In genomic region chr5:120134000-120134399, GRCm38 (mm10) we compare ENCODE assay signal across 8 mouse cellular contexts. TPM values are rescaled to one million over a fixed set of nuclear protein-coding genes. Genes with fewer than 3 reads are reported as not detected.
DNase-seq lines count a peak whose midpoint lies in the region; ATAC-seq and TF ChIP-seq lines count a peak whose summit lies in the region.

No protein-coding gene starts in this region.

- 33% methylated on average over 6 of the region's 6 CpGs for WGBS in heart, embryonic 10.5 days
- WGBS in forebrain, embryonic 14.5 days = 39% methylated on average over 6 of the region's 6 CpGs
- WGBS in stomach, postnatal 0 days = 47% methylated on average over 6 of the region's 6 CpGs

- H3K4me3 ChIP-seq in heart, embryonic 10.5 days = no peak overlapping the region
- H3K4me3 ChIP-seq in forebrain, embryonic 14.5 days (ENCODE audit: low read depth, low read length) = no peak overlapping the region
- no peak overlapping the region for H3K4me3 ChIP-seq in stomach, postnatal 0 days (ENCODE audit: low read depth, low read length)

- 0 out of 2 replicates have a peak overlapping the region, but pooled peaks have one; percentile 13 for H3K27ac ChIP-seq in heart, embryonic 10.5 days
- H3K27ac ChIP-seq in forebrain, embryonic 14.5 days (ENCODE audit: low read depth, low read length) = no peak overlapping the region
- H3K27ac ChIP-seq in stomach, postnatal 0 days (replicated peaks) = no peak overlapping the region

- H3K9ac ChIP-seq in forebrain, embryonic 14.5 days (ENCODE audit: low read length) = no peak overlapping the region
- H3K9ac ChIP-seq in stomach, postnatal 0 days (ENCODE audit: low read length) = no peak overlapping the region

- no peak for ATAC-seq in forebrain, embryonic 14.5 days
- ATAC-seq in stomach, postnatal 0 days (ENCODE audit: low FRiP score, low TSS enrichment) = no peak; the same call in 1 of the 2 replicates

- peaks cover 58% of the 10 kb centered on the region for H3K4me1 ChIP-seq in heart, embryonic 10.5 days
- no peaks in the 10 kb centered on the region for H3K4me1 ChIP-seq in forebrain, embryonic 14.5 days (ENCODE audit: control insufficient read depth, insufficient read depth, low read length)
- no peaks in the 10 kb centered on the region for H3K4me1 ChIP-seq in stomach, postnatal 0 days (replicated peaks; ENCODE audit: control insufficient read depth, insufficient read depth)

- peaks cover 56% of the 10 kb centered on the region for H3K36me3 ChIP-seq in heart, embryonic 10.5 days
- H3K36me3 ChIP-seq in forebrain, embryonic 14.5 days (ENCODE audit: control insufficient read depth, insufficient read depth, low read length) = peaks cover 26% of the 10 kb centered on the region
- peaks cover 8% of the 10 kb centered on the region; the same call in 1 of the 2 replicates for H3K36me3 ChIP-seq in stomach, postnatal 0 days (ENCODE audit: control insufficient read depth, insufficient read depth, low read length)

- no peak for DNase-seq in heart, embryonic 10.5 days (ENCODE audit: low spot score)
- no peak for DNase-seq in heart, adult 9 months (ENCODE audit: low spot score in 2 of 2)
- DNase-seq in CD4-positive helper T cell, adult 2 months (ENCODE audit: low read depth, low spot score) = peak; percentile 55
- peak; percentile 72 for DNase-seq in adrenal gland, postnatal 14 days
- peak; percentile 56 for DNase-seq in forebrain, embryonic 14.5 days (ENCODE audit: low spot score)
- peak; percentile 37 to 63 for DNase-seq in layer of hippocampus, postnatal 25 days (ENCODE audit: extremely low spot score in 1 of 2, low spot score in 1 of 2)
- peak; percentile 47 to 70 for DNase-seq in lung, postnatal 4 days
- DNase-seq in stomach, postnatal 0 days (ENCODE audit: low spot score) = peak; percentile 56

- no peaks in the 10 kb centered on the region for H3K27me3 ChIP-seq in heart, embryonic 10.5 days (ENCODE audit: insufficient read depth, poor library complexity, severe bottlenecking)
- H3K27me3 ChIP-seq in forebrain, embryonic 14.5 days (replicated peaks; ENCODE audit: control insufficient read depth, insufficient read depth, low read length) = no peaks in the 10 kb centered on the region
- H3K27me3 ChIP-seq in stomach, postnatal 0 days (ENCODE audit: control insufficient read depth, insufficient read depth, low read length) = no peaks in the 10 kb centered on the region

- TF ChIP-seq EP300 in stomach, postnatal 0 days (optimal IDR thresholded peaks at IDR 0.05) = no peak

- H3K9me3 ChIP-seq in heart, embryonic 10.5 days = no peaks in the 10 kb centered on the region
- H3K9me3 ChIP-seq in forebrain, embryonic 14.5 days (replicated peaks; ENCODE audit: control insufficient read depth, low read length) = no peaks in the 10 kb centered on the region
- H3K9me3 ChIP-seq in stomach, postnatal 0 days (ENCODE audit: control insufficient read depth, low read length) = no peaks in the 10 kb centered on the region

- H3K4me2 ChIP-seq in forebrain, embryonic 14.5 days (ENCODE audit: low read length) = no peak overlapping the region
- no peak overlapping the region for H3K4me2 ChIP-seq in stomach, postnatal 0 days (replicated peaks; ENCODE audit: low read depth)

- TF ChIP-seq CTCF in stomach, postnatal 0 days (IDR thresholded peaks at IDR 0.05; ENCODE audit: low read depth) = peak; percentile 87

RNA-seq across cellular contexts. Expression of gene Rbm19, which starts 17.7 kb away (rescaled TPM):
- polyA plus RNA-seq in heart, embryonic 10.5 days (2016; fragmentation: Nextera tagmentation; extraction: Ambion mirVana) = 27.8 and 31.4 TPM in 2 replicates
- 21.9 and 32.2 TPM in 2 replicates for total RNA-seq in adrenal gland, postnatal 14 days (2021)
- polyA plus RNA-seq in forebrain, embryonic 14.5 days (2014; fragmentation: Nextera tagmentation; extraction: Ambion mirVana) = 12.8 and 15.0 TPM in 2 replicates
- 10 to 100 TPM; 18.2 to 18.7 TPM for total RNA-seq in layer of hippocampus, postnatal 25 days (2021)
- 9.4 and 10.8 TPM in 2 replicates for polyA plus RNA-seq in stomach, postnatal 0 days (2015; fragmentation: Nextera tagmentation; extraction: Ambion mirVana)

Comparison
In these comparisons a context has a peak if more than half of its experiments do, and no peak if none do; other contexts are left out.
1. DNase-seq: peak in CD4-positive helper T cell, adult 2 months (single experiment), adrenal gland, postnatal 14 days (single experiment), forebrain, embryonic 14.5 days (single experiment), layer of hippocampus, postnatal 25 days (2 of 2), lung, postnatal 4 days (2 of 2) and stomach, postnatal 0 days (single experiment); none in heart, embryonic 10.5 days (single experiment) and heart, adult 9 months (0 of 2).